Mouse (Mus musculus): ENCODE results near the gene Ifna4.
"Not testable (repeated sequence)": the region's sequence is repeated elsewhere in the genome, so short reads cannot be mapped to it uniquely, and the experiment has no call there.

Gene Ifna4

DNA sequence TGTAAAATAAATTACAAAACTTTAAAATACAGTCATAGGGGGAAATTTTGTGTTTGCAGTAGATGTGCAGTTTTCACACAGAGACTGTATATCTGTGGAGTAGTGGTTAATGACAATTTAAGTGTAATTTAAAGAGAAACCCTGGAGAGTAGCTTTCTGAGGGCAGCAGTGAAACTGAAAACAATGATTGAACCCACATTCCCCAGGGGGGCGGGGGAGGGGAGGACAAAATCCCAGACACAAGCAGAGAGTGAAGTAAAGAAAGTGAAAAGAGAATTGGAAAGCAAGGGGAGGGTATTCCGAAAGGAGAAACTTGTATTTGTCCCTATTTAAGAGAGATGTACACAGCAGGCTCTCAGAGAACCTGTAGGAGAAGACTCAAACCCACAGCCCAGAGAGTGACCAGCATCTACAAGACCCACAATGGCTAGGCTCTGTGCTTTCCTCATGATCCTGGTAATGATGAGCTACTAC, at the start of gene Ifna4:
Ifna4 (plus strand) TSS at position 424 of the 474 bp plus-strand sequence.
- in situ Hi-C loops (cut with MboI; ENCODE audit: low pct_unique_long_range_greater_than_20kb in 1 of 2, low sequenced_read_pairs in 2 of 2, unreplicated experiment in 1 of 2) = no loop called here

DNA sequence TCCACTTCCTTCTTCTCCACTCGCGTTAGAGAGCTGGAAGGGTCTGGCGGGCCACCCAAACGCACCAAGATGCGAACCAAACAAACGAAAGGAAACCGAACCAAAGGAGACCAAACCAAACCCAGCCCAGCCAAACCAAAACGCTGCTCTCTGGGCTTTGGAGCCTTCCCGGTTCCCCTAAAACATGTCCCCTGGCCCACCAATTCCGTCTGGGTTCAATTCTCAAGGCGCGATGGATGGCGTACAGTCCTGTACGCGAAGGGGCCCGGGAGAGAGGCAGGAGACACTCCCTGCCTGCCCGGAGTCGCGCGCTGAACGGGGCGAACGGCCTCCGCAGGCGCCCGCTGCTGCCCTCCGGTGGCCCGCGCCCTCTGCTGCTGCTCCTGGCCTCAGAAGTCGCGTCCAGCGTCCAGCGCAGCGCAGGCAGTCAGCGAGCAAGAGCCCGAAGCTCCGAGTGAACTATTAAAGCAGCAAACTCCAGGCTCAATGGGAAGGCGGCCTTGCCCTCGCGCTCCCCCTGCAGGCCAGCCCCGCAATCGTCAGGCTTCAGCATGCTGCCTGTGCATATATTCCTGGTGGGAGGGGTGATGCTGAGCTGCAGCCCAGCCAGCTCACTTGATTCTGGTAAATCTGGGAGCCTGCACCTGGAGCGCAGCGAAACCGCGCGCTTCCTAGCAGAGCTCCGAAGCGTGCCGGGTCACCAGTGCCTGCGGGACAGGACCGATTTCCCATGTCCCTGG, 47.6 kb upstream of the Ifna4 start, which contains the start of gene Gm13275:
Gm13275 (plus strand) TSS at position 552 of the 740 bp plus-strand sequence.
- in situ Hi-C loops (cut with MboI; ENCODE audit: low pct_unique_long_range_greater_than_20kb in 1 of 2, low sequenced_read_pairs in 2 of 2, unreplicated experiment in 1 of 2) = not testable (repeated sequence)

DNA sequence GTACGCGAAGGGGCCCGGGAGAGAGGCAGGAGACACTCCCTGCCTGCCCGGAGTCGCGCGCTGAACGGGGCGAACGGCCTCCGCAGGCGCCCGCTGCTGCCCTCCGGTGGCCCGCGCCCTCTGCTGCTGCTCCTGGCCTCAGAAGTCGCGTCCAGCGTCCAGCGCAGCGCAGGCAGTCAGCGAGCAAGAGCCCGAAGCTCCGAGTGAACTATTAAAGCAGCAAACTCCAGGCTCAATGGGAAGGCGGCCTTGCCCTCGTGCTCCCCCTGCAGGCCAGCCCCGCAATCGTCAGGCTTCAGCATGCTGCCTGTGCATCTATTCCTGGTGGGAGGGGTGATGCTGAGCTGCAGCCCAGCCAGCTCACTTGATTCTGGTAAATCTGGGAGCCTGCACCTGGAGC, 44.6 kb upstream of the Ifna4 start, which contains the start of gene Gm13279:
Gm13279 (plus strand) TSS at position 301 of the 400 bp plus-strand sequence.
- in situ Hi-C loops (cut with MboI; ENCODE audit: low pct_unique_long_range_greater_than_20kb in 1 of 2, low sequenced_read_pairs in 2 of 2, unreplicated experiment in 1 of 2) = not testable (repeated sequence)

DNA sequence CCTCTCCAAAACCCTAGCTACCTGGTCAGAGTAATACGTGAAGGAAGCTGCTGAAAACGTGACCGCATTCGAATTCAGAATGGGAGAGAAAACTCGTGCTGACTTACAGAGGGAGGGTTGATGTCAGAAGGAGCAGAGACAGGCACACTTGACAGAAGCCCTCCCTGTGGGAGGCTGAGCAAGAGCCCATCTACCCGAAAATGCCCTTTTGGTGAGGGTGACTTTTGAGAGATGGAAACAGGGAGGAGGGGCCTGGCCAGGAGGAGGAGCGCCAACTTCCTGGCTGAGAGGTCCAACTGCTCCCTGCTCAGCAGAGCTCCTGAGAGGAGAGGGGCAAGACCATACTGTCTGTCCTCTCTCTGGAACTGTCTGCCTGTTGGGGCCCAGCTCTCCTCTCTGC, 42.3 kb upstream of the Ifna4 start, which contains the start of gene Gm13285:
Gm13285 (plus strand) TSS at position 301 of the 400 bp plus-strand sequence.
- in situ Hi-C loops (cut with MboI; ENCODE audit: low pct_unique_long_range_greater_than_20kb in 1 of 2, low sequenced_read_pairs in 2 of 2, unreplicated experiment in 1 of 2) = not testable (repeated sequence)

DNA sequence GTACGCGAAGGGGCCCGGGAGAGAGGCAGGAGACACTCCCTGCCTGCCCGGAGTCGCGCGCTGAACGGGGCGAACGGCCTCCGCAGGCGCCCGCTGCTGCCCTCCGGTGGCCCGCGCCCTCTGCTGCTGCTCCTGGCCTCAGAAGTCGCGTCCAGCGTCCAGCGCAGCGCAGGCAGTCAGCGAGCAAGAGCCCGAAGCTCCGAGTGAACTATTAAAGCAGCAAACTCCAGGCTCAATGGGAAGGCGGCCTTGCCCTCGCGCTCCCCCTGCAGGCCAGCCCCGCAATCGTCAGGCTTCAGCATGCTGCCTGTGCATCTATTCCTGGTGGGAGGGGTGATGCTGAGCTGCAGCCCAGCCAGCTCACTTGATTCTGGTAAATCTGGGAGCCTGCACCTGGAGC, 38.7 kb upstream of the Ifna4 start, which contains the start of gene Gm13287:
Gm13287 (plus strand) TSS at position 301 of the 400 bp plus-strand sequence.
- in situ Hi-C loops (cut with MboI; ENCODE audit: low pct_unique_long_range_greater_than_20kb in 1 of 2, low sequenced_read_pairs in 2 of 2, unreplicated experiment in 1 of 2) = not testable (repeated sequence)

DNA sequence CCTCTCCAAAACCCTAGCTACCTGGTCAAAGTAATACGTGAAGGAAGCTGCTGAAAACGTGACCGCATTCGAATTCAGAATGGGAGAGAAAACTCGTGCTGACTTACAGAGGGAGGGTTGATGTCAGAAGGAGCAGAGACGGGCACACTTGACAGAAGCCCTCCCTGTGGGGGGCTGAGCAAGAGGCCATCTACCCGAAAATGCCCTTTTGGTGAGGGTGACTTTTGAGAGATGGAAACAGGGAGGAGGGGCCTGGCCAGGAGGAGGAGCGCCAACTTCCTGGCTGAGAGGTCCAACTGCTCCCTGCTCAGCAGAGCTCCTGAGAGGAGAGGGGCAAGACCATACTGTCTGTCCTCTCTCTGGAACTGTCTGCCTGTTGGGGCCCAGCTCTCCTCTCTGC, 36.4 kb upstream of the Ifna4 start, which contains the start of gene Gm13288:
Gm13288 (plus strand) TSS at position 301 of the 400 bp plus-strand sequence.
- in situ Hi-C loops (cut with MboI; ENCODE audit: low pct_unique_long_range_greater_than_20kb in 1 of 2, low sequenced_read_pairs in 2 of 2, unreplicated experiment in 1 of 2) = not testable (repeated sequence)

DNA sequence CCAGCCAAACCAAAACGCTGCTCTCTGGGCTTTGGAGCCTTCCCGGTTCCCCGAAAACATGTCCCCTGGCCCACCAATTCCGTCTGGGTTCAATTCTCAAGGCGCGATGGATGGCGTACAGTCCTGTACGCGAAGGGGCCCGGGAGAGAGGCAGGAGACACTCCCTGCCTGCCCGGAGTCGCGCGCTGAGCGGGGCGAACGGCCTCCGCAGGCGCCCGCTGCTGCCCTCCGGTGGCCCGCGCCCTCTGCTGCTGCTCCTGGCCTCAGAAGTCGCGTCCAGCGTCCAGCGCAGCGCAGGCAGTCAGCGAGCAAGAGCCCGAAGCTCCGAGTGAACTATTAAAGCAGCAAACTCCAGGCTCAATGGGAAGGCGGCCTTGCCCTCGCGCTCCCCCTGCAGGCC, 35.9 kb upstream of the Ifna4 start:
- in situ Hi-C loops (cut with MboI; ENCODE audit: low pct_unique_long_range_greater_than_20kb in 1 of 2, low sequenced_read_pairs in 2 of 2, unreplicated experiment in 1 of 2) = not testable (repeated sequence)

DNA sequence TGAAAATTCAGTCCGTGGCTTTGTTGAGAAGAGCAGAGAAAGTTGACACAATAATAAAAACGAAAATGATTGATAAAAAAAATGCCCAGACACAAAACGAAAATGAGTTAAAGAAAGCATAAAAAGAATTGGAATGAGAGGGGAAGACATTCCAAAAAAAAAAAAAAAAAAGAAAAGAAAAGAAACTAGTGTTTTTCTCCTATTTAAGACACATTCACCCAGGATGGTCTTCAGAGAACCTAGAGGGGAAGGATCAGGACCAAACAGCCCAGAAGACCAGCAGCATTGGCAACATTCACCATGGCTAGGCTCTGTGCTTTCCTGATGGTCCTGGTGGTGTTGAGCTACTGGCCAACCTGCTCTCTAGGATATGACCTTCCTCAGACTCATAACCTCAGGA, 25.7 kb upstream of the Ifna4 start, which contains the start of gene Ifna7:
Ifna7 (plus strand) TSS at position 301 of the 400 bp plus-strand sequence.
- in situ Hi-C loops (cut with MboI; ENCODE audit: low pct_unique_long_range_greater_than_20kb in 1 of 2, low sequenced_read_pairs in 2 of 2, unreplicated experiment in 1 of 2) = loop anchor here in 1 of 2 experiments (10.0 kb wide), 1 partner anchor 131 kb away; the partner anchor contains the start of gene Ifna2

GRCm38 (mm10) chr4:88819659-88820058, 22.0 kb upstream of the Ifna4 start, which contains the start of gene Ifna11:
Gene Ifna11, plus strand, starts transcription at chr4:88819959.
- in situ Hi-C loops (cut with MboI; ENCODE audit: low pct_unique_long_range_greater_than_20kb in 1 of 2, low sequenced_read_pairs in 2 of 2, unreplicated experiment in 1 of 2) = loop anchor here in 1 of 2 experiments (10.0 kb wide), 1 partner anchor 135 kb away; the partner anchor contains the start of gene Ifna2

DNA sequence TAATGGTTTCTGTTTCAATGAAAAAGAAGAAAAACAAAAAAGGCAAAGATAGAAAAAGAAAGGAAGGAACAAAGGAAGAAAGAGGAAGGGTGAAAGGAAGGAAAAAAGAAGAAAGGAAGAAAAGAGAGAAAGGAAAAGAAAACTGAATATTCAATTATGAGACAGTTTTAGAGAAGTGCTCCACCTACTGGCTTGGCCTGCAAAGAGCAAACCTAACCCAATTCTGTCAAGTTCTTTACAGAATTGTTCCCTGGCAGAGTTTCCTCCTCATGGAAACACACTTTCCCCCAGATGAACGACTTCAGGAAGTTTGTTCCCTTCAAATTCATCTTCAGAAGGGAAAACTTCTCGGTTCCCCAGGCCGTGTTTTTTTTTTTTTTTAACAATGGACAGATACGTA, 18.7 kb upstream of the Ifna4 start:
- in situ Hi-C loops (cut with MboI; ENCODE audit: low pct_unique_long_range_greater_than_20kb in 1 of 2, low sequenced_read_pairs in 2 of 2, unreplicated experiment in 1 of 2) = no loop called here

DNA sequence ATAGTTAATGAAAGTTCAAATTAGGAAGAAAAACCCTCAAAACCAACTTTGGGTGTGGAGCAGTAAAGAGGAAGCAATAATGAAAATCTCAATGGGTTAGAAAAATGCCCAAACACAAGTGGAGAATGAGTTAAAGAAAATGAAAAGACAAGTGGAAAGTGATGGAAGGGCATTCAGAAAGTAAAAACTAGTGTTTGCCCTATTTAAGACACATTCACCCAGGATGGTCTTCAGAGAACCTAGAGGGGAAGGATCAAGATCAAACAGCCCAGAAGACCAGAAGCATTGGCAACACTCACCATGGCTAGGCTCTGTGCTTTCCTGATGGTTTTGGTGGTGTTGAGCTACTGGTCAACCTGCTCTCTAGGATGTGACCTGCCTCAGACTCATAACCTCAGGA, 14.5 kb upstream of the Ifna4 start, which contains the start of gene Ifna6:
Ifna6 (plus strand) TSS at position 301 of the 400 bp plus-strand sequence.
- in situ Hi-C loops (cut with MboI; ENCODE audit: low pct_unique_long_range_greater_than_20kb in 1 of 2, low sequenced_read_pairs in 2 of 2, unreplicated experiment in 1 of 2) = not testable (repeated sequence)

GRCm38 (mm10) chr4:88830523-88830922, 11.1 kb upstream of the Ifna4 start:
- in situ Hi-C loops (cut with MboI; ENCODE audit: low pct_unique_long_range_greater_than_20kb in 1 of 2, low sequenced_read_pairs in 2 of 2, unreplicated experiment in 1 of 2) = no loop called here

DNA sequence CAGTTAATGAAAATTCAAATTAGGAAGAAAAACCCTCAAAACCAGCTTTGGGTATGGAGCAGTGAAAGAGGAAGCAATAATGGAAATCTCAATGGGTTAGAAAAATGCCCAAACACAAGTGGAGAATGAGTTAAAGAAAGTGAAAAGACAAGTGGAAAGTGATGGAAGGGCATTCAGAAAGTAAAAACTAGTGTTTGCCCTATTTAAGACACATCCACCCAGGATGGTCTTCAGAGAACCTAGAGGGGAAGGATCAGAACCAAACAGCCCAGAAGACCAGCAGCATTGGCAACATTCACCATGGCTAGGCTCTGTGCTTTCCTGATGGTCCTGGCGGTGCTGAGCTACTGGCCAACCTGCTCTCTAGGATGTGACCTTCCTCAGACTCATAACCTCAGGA, 6.4 kb upstream of the Ifna4 start, which contains the start of gene Ifna5:
Ifna5 (plus strand) TSS at position 301 of the 400 bp plus-strand sequence.
- in situ Hi-C loops (cut with MboI; ENCODE audit: low pct_unique_long_range_greater_than_20kb in 1 of 2, low sequenced_read_pairs in 2 of 2, unreplicated experiment in 1 of 2) = not testable (repeated sequence)

DNA sequence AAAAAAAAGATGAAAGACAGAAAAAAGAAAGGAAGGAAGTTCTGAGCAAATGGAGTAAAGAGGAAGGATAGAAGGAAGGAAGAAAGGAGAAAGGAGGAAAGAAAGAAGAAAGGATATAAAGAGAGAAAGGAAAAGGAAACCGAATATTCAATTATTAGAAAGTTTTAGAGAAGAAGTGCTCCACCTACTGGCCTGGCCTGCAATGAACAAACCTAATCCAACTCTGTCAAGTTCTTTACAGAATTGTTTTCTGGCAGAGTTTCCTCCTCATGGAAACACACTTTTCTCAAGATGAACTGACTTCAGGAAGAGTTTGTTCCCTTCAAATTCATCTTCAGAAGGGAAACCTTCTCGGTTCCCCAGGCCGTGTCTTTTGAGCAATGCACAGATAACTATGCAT, 2.8 kb upstream of the Ifna4 start:
- in situ Hi-C loops (cut with MboI; ENCODE audit: low pct_unique_long_range_greater_than_20kb in 1 of 2, low sequenced_read_pairs in 2 of 2, unreplicated experiment in 1 of 2) = no loop called here

- in situ Hi-C loops (cut with MboI; ENCODE audit: low pct_unique_long_range_greater_than_20kb in 1 of 2, low sequenced_read_pairs in 2 of 2, unreplicated experiment in 1 of 2) = no loop called here
These were observed 1.6 kb upstream of the Ifna4 start for GRCm38 (mm10) chr4:88840058-88840457.

DNA sequence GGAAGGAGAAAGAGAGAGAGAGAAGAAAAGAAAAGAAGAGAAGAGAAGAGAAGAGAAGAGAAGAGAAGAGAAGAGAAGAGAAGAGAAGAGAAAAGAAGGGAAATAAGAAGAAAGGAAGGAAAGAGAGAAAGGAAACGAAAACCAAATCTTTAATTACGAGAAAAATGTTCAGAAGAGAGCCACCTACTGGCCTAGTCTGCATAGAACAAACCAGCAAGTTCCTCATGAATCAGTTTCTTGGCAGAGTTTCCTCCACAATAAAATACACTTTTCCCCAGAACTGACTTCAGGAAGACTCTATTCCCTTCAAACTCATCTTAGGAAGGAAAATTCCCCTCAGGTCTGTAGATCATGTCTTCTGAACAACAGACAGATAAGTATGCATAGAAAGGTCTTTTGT, 3.7 kb downstream of the Ifna4 start:
- in situ Hi-C loops (cut with MboI; ENCODE audit: low pct_unique_long_range_greater_than_20kb in 1 of 2, low sequenced_read_pairs in 2 of 2, unreplicated experiment in 1 of 2) = no loop called here

DNA sequence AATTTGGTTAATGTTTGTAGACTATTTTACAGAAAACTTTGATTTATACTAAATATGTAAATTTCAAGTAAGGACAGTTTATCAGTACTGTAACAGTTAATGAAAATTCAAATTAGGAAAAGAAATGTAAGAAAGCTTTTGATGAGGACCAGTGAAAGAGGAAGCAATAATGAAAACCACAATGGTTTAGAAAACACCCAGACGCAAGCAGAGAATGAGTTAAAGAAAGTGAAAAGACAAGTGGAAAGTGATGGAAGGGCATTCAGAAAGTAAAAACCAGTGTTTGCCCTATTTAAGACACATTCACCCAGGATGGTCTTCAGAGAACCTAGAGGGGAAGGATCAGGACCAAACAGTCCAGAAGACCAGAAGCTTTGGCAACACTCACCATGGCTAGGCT, 8.0 kb downstream of the Ifna4 start, which contains the start of gene Ifna1:
Ifna1 (plus strand) TSS at position 390 of the 400 bp plus-strand sequence.
- in situ Hi-C loops (cut with MboI; ENCODE audit: low pct_unique_long_range_greater_than_20kb in 1 of 2, low sequenced_read_pairs in 2 of 2, unreplicated experiment in 1 of 2) = no loop called here

DNA sequence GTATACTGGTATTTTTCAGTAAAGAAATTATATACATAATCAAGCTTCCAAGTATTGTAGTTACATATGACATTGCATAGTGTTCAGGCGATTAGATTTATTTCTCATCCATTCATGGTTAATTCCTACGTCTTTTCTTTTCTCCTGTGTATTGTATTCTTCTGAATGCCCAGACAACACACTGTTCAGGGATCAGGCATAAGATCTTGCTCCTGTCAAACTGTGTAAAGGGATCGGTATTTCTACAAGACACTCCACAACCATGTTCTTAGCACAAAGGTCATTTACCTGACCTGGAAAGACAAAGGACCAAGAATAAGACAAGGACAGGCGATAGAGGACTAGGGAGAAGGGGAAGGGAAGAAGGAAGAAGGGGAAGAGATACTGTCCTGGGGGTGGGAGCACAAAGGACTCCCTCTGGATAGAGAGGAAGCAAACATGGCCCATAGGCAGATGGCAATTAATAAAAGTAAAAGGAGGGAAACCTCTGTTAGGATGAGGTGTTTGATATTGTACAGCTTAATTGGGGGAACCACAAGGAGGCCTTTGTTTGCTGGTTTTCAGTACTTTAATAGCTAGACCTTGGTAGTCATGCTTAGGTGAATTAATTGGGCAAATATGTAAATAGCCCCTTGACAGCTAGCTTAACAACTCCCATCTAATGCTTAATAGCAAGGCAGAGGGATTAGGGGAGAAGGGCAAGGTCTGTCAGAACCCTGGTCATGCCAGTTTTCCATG, 9.5 kb downstream of the Ifna4 start:
- in situ Hi-C loops (cut with MboI; ENCODE audit: low pct_unique_long_range_greater_than_20kb in 1 of 2, low sequenced_read_pairs in 2 of 2, unreplicated experiment in 1 of 2) = no loop called here

DNA sequence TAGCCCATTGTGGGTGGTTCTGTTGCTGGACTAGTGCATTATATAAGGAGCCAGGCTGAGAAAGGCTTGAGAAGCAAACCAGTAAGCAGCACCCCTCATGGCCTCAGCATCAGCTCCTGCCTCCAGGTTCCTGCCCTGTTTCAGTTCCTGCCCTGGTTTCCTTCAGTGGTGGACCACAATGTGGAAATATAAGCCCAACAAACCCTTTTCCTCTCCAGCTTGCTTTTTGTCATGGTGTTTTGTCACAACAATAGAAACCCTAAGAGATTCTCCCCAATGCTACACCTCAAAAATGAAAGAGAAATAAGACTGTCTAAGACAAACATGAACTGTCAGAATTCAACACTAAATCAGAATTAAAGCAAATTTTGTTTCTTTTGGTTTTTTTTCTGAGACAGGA, 17.6 kb downstream of the Ifna4 start:
- in situ Hi-C loops (cut with MboI; ENCODE audit: low pct_unique_long_range_greater_than_20kb in 1 of 2, low sequenced_read_pairs in 2 of 2, unreplicated experiment in 1 of 2) = no loop called here

Data from mouse embryonic stem cell (cell line).